Mouse (Mus musculus): ENCODE measurements at regions not wholly inside any gene's neighbourhood (a gene's known extent, or its start where the extent isn't known, plus 50 kb on each side); places are given as distances from the start of the nearest gene placed in this dataset.

DNA sequence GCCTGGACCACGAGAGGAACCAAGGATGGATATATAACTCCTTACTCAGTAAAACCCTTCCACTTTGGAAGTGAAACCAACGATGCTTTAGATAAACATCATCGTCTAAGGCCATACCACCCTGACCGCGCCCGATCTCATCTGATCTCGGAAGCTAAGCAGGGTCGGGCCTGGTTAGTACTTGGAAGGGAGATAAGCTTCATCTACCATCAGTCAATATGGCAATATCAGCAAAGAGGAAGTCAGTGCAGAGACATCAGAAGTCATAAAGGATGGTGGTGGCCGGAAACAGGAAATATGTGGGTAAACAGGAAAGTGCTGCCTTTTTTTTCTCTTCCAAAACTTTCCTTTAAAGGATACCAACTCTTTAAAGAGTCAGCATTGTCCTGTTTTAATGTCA is 61.8 kb upstream of the Mast4 start:
- no peak for ATAC-seq (ENCODE audit: insufficient number of reproducible peaks, insufficient read depth, low FRiP score, low TSS enrichment)
- 81% methylated on average over 9 of the region's 9 CpGs for WGBS
- no peaks in the 10 kb centered on the region for H3K27me3 ChIP-seq

DNA sequence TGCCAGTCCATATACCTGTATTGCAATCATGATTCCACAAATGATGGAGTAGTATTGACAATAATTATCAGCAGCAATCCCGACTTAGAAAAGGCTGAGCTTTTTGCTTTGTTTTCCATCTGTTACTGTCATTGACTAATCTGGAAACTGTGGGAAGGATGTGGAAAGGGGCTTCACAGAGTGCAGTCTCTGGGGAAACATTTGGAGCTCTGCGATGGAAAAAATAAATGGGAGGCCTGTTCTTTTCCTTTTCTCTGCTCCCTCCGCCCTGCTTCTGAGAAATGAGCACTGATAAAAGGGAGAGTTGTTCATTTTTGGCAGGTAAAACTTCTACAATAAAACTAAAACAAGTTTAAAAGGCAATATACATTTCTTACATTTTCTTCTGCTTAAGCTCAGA is 58.3 kb upstream of the Mast4 start:
- H3K27me3 ChIP-seq = no peaks in the 10 kb centered on the region

More for the DNA sequence above, 61.8 kb upstream of the Mast4 start:
- no peaks in the 10 kb centered on the region for H3K9me3 ChIP-seq
- H3K27ac ChIP-seq = no peak overlapping the region
- H3K4me2 ChIP-seq (replicated peaks) = no peak overlapping the region
- H3K9ac ChIP-seq = no peak overlapping the region
- H3K4me1 ChIP-seq = no peaks in the 10 kb centered on the region
- no peaks in the 10 kb centered on the region for H3K36me3 ChIP-seq
- H3K4me3 ChIP-seq = no peak overlapping the region

DNA sequence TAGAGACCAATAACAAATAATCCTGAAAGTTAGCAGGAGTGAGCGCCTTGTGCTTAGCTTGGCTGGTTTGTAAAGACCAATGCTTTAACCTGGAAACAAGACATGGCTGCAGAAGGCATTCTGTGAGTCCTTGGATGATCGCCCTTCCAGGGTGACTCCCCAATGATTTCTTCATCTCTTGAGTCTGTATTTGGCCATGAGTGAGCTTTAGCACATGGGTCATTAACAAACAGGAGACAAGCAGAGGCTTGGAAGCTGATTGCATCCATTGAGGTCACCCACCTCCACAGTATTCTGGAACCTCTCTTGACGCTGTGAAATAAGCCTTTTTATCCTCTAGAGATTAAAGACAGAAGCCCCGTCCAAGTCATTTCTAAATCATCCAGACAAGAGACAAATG is 57.1 kb upstream of the Mast4 start:
- 94% methylated on average over 4 of the region's 4 CpGs for WGBS

More for the DNA sequence above, 58.3 kb upstream of the Mast4 start:
- Histone ChIP-seq H3K4me3 (no peak overlapping the region), H3K4me2 (replicated peaks) (no peak overlapping the region), H3K27ac (no peak overlapping the region), H3K9ac (no peak overlapping the region), H3K4me1 (no peaks in the 10 kb centered on the region), H3K36me3 (no peaks in the 10 kb centered on the region), H3K9me3 (no peaks in the 10 kb centered on the region)
- no peak for ATAC-seq (ENCODE audit: insufficient number of reproducible peaks, insufficient read depth, low FRiP score, low TSS enrichment)
- 69% methylated on average over 3 of the region's 3 CpGs for WGBS

DNA sequence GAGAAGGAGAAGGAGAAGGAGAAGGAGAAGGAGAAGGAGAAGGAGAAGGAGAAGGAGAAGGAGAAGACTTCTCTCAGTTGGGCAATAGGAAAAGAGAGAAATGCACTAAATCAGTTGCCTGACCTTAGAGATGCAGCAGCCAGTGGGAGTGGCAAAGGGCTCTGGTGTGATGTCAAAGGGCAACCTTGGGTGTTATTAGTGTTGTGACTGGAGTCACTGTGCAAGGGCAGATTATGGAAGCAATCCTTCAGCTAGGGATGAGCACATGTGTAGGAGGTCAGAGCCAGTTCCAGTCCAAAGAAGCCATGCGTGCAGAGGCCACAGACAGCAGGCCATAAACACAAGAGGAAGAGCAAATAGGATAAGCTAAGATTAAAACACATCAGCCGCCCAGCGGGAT is 56.7 kb upstream of the Mast4 start:
- Histone ChIP-seq H3K9ac (no peak overlapping the region), H3K27ac (no peak overlapping the region), H3K27me3 (no peaks in the 10 kb centered on the region), H3K36me3 (no peaks in the 10 kb centered on the region), H3K4me3 (no peak overlapping the region), H3K9me3 (no peaks in the 10 kb centered on the region), H3K4me2 (replicated peaks) (no peak overlapping the region), H3K4me1 (no peaks in the 10 kb centered on the region)
- WGBS = 91% methylated on average over 3 of the region's 3 CpGs
- ATAC-seq (ENCODE audit: insufficient number of reproducible peaks, insufficient read depth, low FRiP score, low TSS enrichment) = no peak

More for the DNA sequence above, 57.1 kb upstream of the Mast4 start:
- H3K36me3 ChIP-seq = no peaks in the 10 kb centered on the region
- ATAC-seq (ENCODE audit: insufficient number of reproducible peaks, insufficient read depth, low FRiP score, low TSS enrichment) = no peak
- no peak overlapping the region for H3K27ac ChIP-seq
- no peaks in the 10 kb centered on the region for H3K27me3 ChIP-seq
- no peak overlapping the region for H3K9ac ChIP-seq
- H3K4me1 ChIP-seq = no peaks in the 10 kb centered on the region
- H3K4me2 ChIP-seq (replicated peaks) = no peak overlapping the region
- H3K9me3 ChIP-seq = no peaks in the 10 kb centered on the region
- H3K4me3 ChIP-seq = no peak overlapping the region

DNA sequence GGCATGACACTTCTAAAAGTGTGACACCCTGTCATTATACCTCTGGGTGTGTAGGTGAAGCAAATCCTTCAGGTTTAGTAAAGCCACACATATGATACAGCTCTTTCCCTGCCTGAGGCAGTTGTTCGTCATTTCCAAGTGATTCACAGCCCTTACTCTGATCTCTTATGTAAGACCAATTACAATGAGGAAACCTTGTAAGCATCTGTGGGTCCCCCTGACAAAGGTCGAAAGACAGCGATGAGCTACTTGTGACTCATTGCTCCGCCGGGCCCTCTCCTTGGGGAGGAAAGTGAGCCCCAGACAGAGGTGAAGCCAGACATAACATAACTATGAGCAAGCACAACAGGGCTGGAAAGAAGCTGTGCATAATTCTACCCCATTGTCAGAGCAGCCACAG is 52.7 kb upstream of the Mast4 start:
- H3K4me1 ChIP-seq = no peaks in the 10 kb centered on the region
- H3K9me3 ChIP-seq = no peaks in the 10 kb centered on the region
- no peak for ATAC-seq (ENCODE audit: insufficient number of reproducible peaks, insufficient read depth, low FRiP score, low TSS enrichment)
- no peaks in the 10 kb centered on the region for H3K27me3 ChIP-seq
- no peak overlapping the region for H3K4me3 ChIP-seq
- H3K9ac ChIP-seq = no peak overlapping the region
- 88% methylated on average over 5 of the region's 5 CpGs for WGBS
- no peak overlapping the region for H3K4me2 ChIP-seq (replicated peaks)
- no peaks in the 10 kb centered on the region for H3K36me3 ChIP-seq
- H3K27ac ChIP-seq = no peak overlapping the region

Data from embryonic facial prominence, embryonic 12.5 days (tissue).